Mouse (Mus musculus) kidney, postnatal 0 days (tissue): ENCODE data around the gene Mov10l1. TPM values are rescaled to one million over a fixed set of nuclear protein-coding genes. Genes with fewer than 3 reads are reported as not detected.
A peak's percentile ranks its signal among the peaks of the same experiment; 100 is the strongest.

Experiments
- ATAC-seq: fragments of 200-750 bp; cut with Nextera tagmentation; replicated peaks from 2 replicates; pipeline ENCODE4 v1.8.0; 2017; ENCODE audit warnings: low read depth, moderate number of reproducible peaks, moderate TSS enrichment, moderate library complexity; ENCODE audit not compliant: low FRiP score
- DNase-seq: peaks from one replicate; pipeline ENCODE4 v3.0.0-alpha.2; 2016; ENCODE audit warnings: low spot score
- H3K27ac ChIP-seq: fragments of 300-500 bp; sonication (generic); 2 replicates; pipeline ENCODE4 v1.5.1; 2014; ENCODE audit warnings: mild to moderate bottlenecking
- H3K27me3 ChIP-seq: fragments of 300-500 bp; sonication (generic); 2 replicates; pipeline ENCODE4 v1.6.1; 2014; ENCODE audit warnings: low read length, mixed read lengths; ENCODE audit not compliant: insufficient read depth
- H3K36me3 ChIP-seq: fragments of 300-500 bp; sonication (generic); 2 replicates; pipeline ENCODE4 v1.6.1; 2014; ENCODE audit warnings: low read length, mixed read lengths; ENCODE audit not compliant: insufficient read depth
- H3K4me1 ChIP-seq: fragments of 300-500 bp; sonication (generic); replicated peaks from 2 replicates; pipeline ENCODE4 v1.6.1; 2014; ENCODE audit warnings: antibody characterized with exemption, low read length, mixed read lengths; ENCODE audit not compliant: insufficient read depth
- H3K4me2 ChIP-seq: fragments of 300-500 bp; sonication (generic); 2 replicates; pipeline ENCODE4 v1.6.1; 2014; ENCODE audit warnings: mild to moderate bottlenecking, low read length, moderate library complexity, mixed read lengths
- H3K4me3 ChIP-seq: fragments of 300-500 bp; sonication (generic); replicated peaks from 2 replicates; pipeline ENCODE4 v1.5.1; 2014; ENCODE audit warnings: low read depth, low read length
- H3K9ac ChIP-seq: fragments of 300-500 bp; sonication (generic); 2 replicates; pipeline ENCODE4 v1.6.1; 2014; ENCODE audit warnings: low read depth, low read length
- H3K9me3 ChIP-seq: fragments of 300-500 bp; sonication (generic); replicated peaks from 2 replicates; pipeline ENCODE4 v1.6.1; 2016; ENCODE audit warnings: low read length, inconsistent platforms, mixed read lengths
- CTCF ChIP-seq: IDR thresholded peaks from 2 replicates; pipeline ENCODE4 v1.5.1; 2016; ENCODE audit warnings: antibody characterized with exemption, low read depth, mild to moderate bottlenecking, moderate library complexity
- WGBS: fragments of 180-500 bp; shearing (Covaris S2); extraction: QIAGEN DNeasy Blood & Tissue Kit; methylation state at CpG from one replicate; pipeline ENCODE4 v1.1.7; 2014; 5-methylcytosine and 5-hydroxymethylcytosine counted together
- polyA plus RNA-seq: library from polyadenylated mRNA; unstranded; fragments of >200 nt; fragmentation: Nextera tagmentation; extraction: Ambion mirVana; gene quantifications from 2 replicates; pipeline ENCODE4 v1.2.1, GENCODE M21; 2015

Mov10l1 gene
- polyA plus RNA-seq, 1 experiment from 2014 or later, result not detected

- no peak overlapping the region for H3K4me3 ChIP-seq
- no peak overlapping the region for H3K4me2 ChIP-seq
- H3K27ac ChIP-seq, result no peak overlapping the region
- ATAC-seq (no peak), DNase-seq (no peak)
- TF ChIP-seq CTCF, result no peak
- H3K4me1 ChIP-seq, result no peaks in the 10 kb centered on the region
- H3K36me3 ChIP-seq, result no peaks in the 10 kb centered on the region
- no peaks in the 10 kb centered on the region for H3K9me3 ChIP-seq
- WGBS, result 86% methylated on average over 6 of the region's 6 CpGs
- no peak overlapping the region for H3K9ac ChIP-seq
- H3K27me3 ChIP-seq, result peaks cover 20% of the 10 kb centered on the region
Observed at GRCm38 (mm10) chr15:89061761-89062517, 79.2 kb downstream of the Mov10l1 start.

- 85% methylated on average over 5 of the region's 5 CpGs for WGBS
- H3K27me3 ChIP-seq, result peaks cover 20% of the 10 kb centered on the region
Observed at GRCm38 (mm10) chr15:89062518-89062910, 79.8 kb downstream of the Mov10l1 start.

GRCm38 (mm10) chr15:89063001-89063400 lies 80.3 kb downstream of the Mov10l1 start:
- WGBS, result 67% methylated on average over 7 of the region's 7 CpGs
- Histone ChIP-seq H3K27me3 (peaks cover 19% of the 10 kb centered on the region), H3K27ac (no peak overlapping the region), H3K4me1 (no peaks in the 10 kb centered on the region; the same call in 1 of the 2 replicates), H3K9me3 (no peaks in the 10 kb centered on the region), H3K9ac (no peak overlapping the region), H3K4me3 (no peak overlapping the region), H3K36me3 (no peaks in the 10 kb centered on the region), H3K4me2 (no peak overlapping the region)
- no peak for TF ChIP-seq CTCF
- DNase-seq, result no peak
- no peak for ATAC-seq

More at GRCm38 (mm10) chr15:89062518-89062910, 79.8 kb downstream of the Mov10l1 start:
- Histone ChIP-seq H3K4me1 (no peaks in the 10 kb centered on the region), H3K27ac (no peak overlapping the region), H3K9ac (no peak overlapping the region), H3K4me3 (no peak overlapping the region), H3K4me2 (no peak overlapping the region), H3K9me3 (no peaks in the 10 kb centered on the region), H3K36me3 (no peaks in the 10 kb centered on the region)
- TF ChIP-seq CTCF, result no peak
- DNase-seq (no peak), ATAC-seq (no peak)

GRCm38 (mm10) chr15:89063536-89063935 lies 80.8 kb downstream of the Mov10l1 start:
- TF ChIP-seq CTCF, result no peak
- Histone ChIP-seq H3K9me3 (no peaks in the 10 kb centered on the region), H3K27me3 (peaks cover 16% of the 10 kb centered on the region; the same call in 1 of the 2 replicates), H3K4me2 (no peak overlapping the region), H3K4me1 (no peaks in the 10 kb centered on the region; the same call in 1 of the 2 replicates), H3K9ac (no peak overlapping the region), H3K27ac (no peak overlapping the region), H3K4me3 (no peak overlapping the region), H3K36me3 (no peaks in the 10 kb centered on the region)
- DNase-seq, result no peak
- no peak for ATAC-seq
- WGBS, result 61% methylated on average over 6 of the region's 6 CpGs

GRCm38 (mm10) chr15:89064891-89065290 lies 82.2 kb downstream of the Mov10l1 start:
- H3K4me2 ChIP-seq, result no peak overlapping the region
- DNase-seq (no peak), ATAC-seq (no peak)
- TF ChIP-seq CTCF, result no peak
- no peak overlapping the region for H3K9ac ChIP-seq
- H3K9me3 ChIP-seq, result no peaks in the 10 kb centered on the region
- no peak overlapping the region for H3K27ac ChIP-seq
- no peaks in the 10 kb centered on the region; the same call in 1 of the 2 replicates for H3K4me1 ChIP-seq
- H3K27me3 ChIP-seq, result peaks cover 11% of the 10 kb centered on the region; the same call in 1 of the 2 replicates
- 94% methylated on average over 5 of the region's 5 CpGs for WGBS
- no peaks in the 10 kb centered on the region for H3K36me3 ChIP-seq
- no peak overlapping the region for H3K4me3 ChIP-seq

- Histone ChIP-seq H3K27me3 (0 out of 2 replicates have a peak, but pooled peaks cover 3% of the 10 kb centered on the region), H3K9me3 (no peaks in the 10 kb centered on the region), H3K27ac (no peak overlapping the region), H3K4me1 (no peaks in the 10 kb centered on the region; the same call in 1 of the 2 replicates), H3K36me3 (no peaks in the 10 kb centered on the region), H3K4me3 (peak overlapping the region; percentile 20), H3K9ac (no peak overlapping the region), H3K4me2 (peak overlapping the region; percentile 34)
- DNase-seq (no peak), ATAC-seq (no peak)
- no peak for TF ChIP-seq CTCF
- WGBS, result 27% methylated on average over 32 of the region's 35 CpGs
Observed at GRCm38 (mm10) chr15:89067609-89068008, 84.9 kb downstream of the Mov10l1 start.
